Mouse (Mus musculus): ENCODE measurements at regions not wholly inside any gene's neighbourhood (a gene's known extent, or its start where the extent isn't known, plus 50 kb on each side); places are given as distances from the start of the nearest gene placed in this dataset.

GRCm38 (mm10) chr15:52577614-52578013 is 1307.1 kb upstream of the Gm7489 start:
- DNase-seq = no peak

GRCm38 (mm10) chr15:52589391-52589790 is 1295.3 kb upstream of the Gm7489 start:
- no peak for DNase-seq

- no peak for DNase-seq
Observed at GRCm38 (mm10) chr15:52599511-52599910, 1285.2 kb upstream of the Gm7489 start.

- DNase-seq = no peak
Observed at GRCm38 (mm10) chr15:52599957-52600356, 1284.7 kb upstream of the Gm7489 start.

GRCm38 (mm10) chr15:52639790-52640189 is 1244.9 kb upstream of the Gm7489 start:
- no peak for DNase-seq

GRCm38 (mm10) chr15:52645961-52646360 is 1238.7 kb upstream of the Gm7489 start:
- no peak for DNase-seq

- no peak for DNase-seq
Observed at GRCm38 (mm10) chr15:52657916-52658315, 1226.8 kb upstream of the Gm7489 start.
